Mouse (Mus musculus) kidney, embryonic 15.5 days (tissue): Measurements from ENCODE around the gene Pdcd5. TPM values are rescaled to one million over a fixed set of nuclear protein-coding genes. Genes with fewer than 3 reads are reported as not detected.

ENCODE experiments used
- ATAC-seq: fragments of 200-750 bp; cut with Nextera tagmentation; replicated peaks from 2 replicates; pipeline ENCODE4 v1.8.0; 2017; ENCODE audit warnings: moderate TSS enrichment; ENCODE audit not compliant: low FRiP score
- H3K27ac ChIP-seq: fragments of 300-500 bp; sonication (generic); 2 replicates; pipeline ENCODE4 v1.5.1; 2015; ENCODE audit warnings: mild to moderate bottlenecking, inconsistent platforms
- H3K27me3 ChIP-seq: fragments of 300-500 bp; sonication (generic); 2 replicates; pipeline ENCODE4 v1.6.1; 2015; ENCODE audit warnings: inconsistent platforms
- H3K36me3 ChIP-seq: fragments of 300-500 bp; sonication (generic); 2 replicates; pipeline ENCODE4 v1.6.1; 2015; ENCODE audit warnings: inconsistent platforms
- H3K4me1 ChIP-seq: fragments of 300-500 bp; sonication (generic); 2 replicates; pipeline ENCODE4 v1.6.1; 2015; ENCODE audit warnings: inconsistent platforms
- H3K4me2 ChIP-seq: fragments of 300-500 bp; sonication (generic); 2 replicates; pipeline ENCODE4 v1.6.1; 2015; ENCODE audit warnings: moderate library complexity, mild to moderate bottlenecking, inconsistent platforms
- H3K4me3 ChIP-seq: fragments of 300-500 bp; sonication (generic); replicated peaks from 2 replicates; pipeline ENCODE4 v1.5.1; 2015; ENCODE audit warnings: mild to moderate bottlenecking, inconsistent platforms
- H3K9ac ChIP-seq: fragments of 300-500 bp; sonication (generic); 2 replicates; pipeline ENCODE4 v1.6.1; 2015; ENCODE audit warnings: mild to moderate bottlenecking, inconsistent platforms
- H3K9me3 ChIP-seq: fragments of 300-500 bp; sonication (generic); replicated peaks from 2 replicates; pipeline ENCODE4 v1.6.1; 2016; ENCODE audit warnings: inconsistent platforms
- WGBS: fragments of 180-500 bp; shearing (Covaris S2); methylation state at CpG from one replicate; pipeline ENCODE4 v1.1.7; 2015; ENCODE audit warnings: mixed read lengths; 5-methylcytosine and 5-hydroxymethylcytosine counted together
- polyA plus RNA-seq: library from polyadenylated mRNA; unstranded; fragments of >200 nt; fragmentation: Nextera tagmentation; extraction: Ambion mirVana; gene quantifications from 2 replicates; pipeline ENCODE4 v1.2.1, GENCODE M21; 2015

Pdcd5 gene
- polyA plus RNA-seq, 1 experiment from 2014 or later, result 240 TPM

DNA sequence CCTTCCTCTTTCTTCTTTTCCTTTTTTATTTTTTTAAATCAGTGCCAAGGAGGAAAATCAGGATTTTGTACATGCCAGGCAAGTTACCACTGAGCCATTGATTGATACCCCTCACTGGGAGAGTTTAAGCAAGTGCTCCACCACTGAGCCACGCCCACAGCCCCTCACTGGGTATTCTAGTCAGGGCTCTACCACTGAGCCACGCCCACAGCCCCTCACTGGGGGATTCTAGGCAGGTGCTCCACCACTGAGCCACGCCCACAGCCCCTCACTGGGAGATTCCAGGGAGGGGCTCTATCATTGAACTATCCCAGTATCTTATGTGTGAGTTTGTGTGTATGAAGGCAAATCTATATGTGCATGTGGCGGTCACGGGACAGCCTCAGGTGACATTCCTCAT is 53.0 kb downstream of the Pdcd5 start:
- no peak overlapping the region for H3K4me3 ChIP-seq
- H3K36me3 ChIP-seq, result peaks cover 52% of the 10 kb centered on the region
- no peak overlapping the region for H3K4me2 ChIP-seq
- ATAC-seq, result no peak
- no peak overlapping the region for H3K9ac ChIP-seq
- H3K9me3 ChIP-seq, result no peaks in the 10 kb centered on the region
- no peak overlapping the region for H3K27ac ChIP-seq
- no peaks in the 10 kb centered on the region for H3K4me1 ChIP-seq
- WGBS, result 91% methylated on average over 5 of the region's 5 CpGs
- no peaks in the 10 kb centered on the region for H3K27me3 ChIP-seq

Other genes starting within 250 kb of the Pdcd5 start
- gene Slc7a9, start 198.7 kb downstream of the Pdcd5 start, polyA plus RNA-seq, result 8.4 and 9.2 TPM in 2 replicates
- 0.23 and 0.43 TPM in 2 replicates for gene Tdrd12, start 109.8 kb downstream of the Pdcd5 start, polyA plus RNA-seq
- 66.6 and 68.0 TPM in 2 replicates for gene Nudt19, start 91.2 kb downstream of the Pdcd5 start, polyA plus RNA-seq
- gene Rgs9bp, start 61.9 kb downstream of the Pdcd5 start, polyA plus RNA-seq, result 0.23 TPM in 2 replicates
- gene Ankrd27, start 61.3 kb downstream of the Pdcd5 start, polyA plus RNA-seq, result 34.3 and 38.7 TPM in 2 replicates
- 26.1 and 26.9 TPM in 2 replicates for gene Dpy19l3, start 106.9 kb upstream of the Pdcd5 start, polyA plus RNA-seq
- gene Zfp507, start 155.5 kb upstream of the Pdcd5 start, polyA plus RNA-seq, result 20.3 and 21.5 TPM in 2 replicates